Mouse (Mus musculus): ENCODE measurements around the gene Xlr5a.
"Not testable (repeated sequence)": the region's sequence is repeated elsewhere in the genome, so short reads cannot be mapped to it uniquely, and the experiment has no call there.

Xlr5a gene

GRCm38 (mm10) chrX:73292876-73293275 lies at the start of gene Xlr5a, which contains the start of gene Xlr5c:
Gene Xlr5a, minus strand, starts transcription at chrX:73292976.
Gene Xlr5c, minus strand, starts transcription at chrX:73292976.
- DNase-seq (ENCODE audit: low read depth), result not testable (repeated sequence)

DNA sequence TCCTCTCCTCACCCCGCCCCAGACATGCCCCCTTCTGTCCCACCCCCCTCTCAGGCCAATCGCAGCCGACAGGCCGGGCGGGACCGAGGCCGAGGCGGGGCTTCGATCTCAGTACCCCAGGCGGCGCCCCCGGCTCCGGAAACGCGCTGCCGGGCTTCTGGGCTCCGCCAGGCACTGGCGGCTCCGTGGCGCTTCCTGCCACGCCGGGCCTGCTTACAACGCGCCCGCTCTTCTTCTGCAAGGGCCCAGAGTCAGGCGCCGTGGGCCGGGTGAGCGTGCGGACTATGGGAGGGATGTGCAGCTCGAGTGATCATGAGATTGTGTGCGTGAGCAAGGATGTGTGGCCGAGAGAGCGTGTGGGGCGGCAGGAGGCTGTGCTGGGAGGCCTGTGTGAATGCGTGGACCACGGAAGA lies 49.7 kb upstream of the Xlr5a start, which contains the start of gene Zfp275:
Gene Zfp275, plus strand, starts transcription at position 139 of the 413 bp plus-strand sequence.
- peak; percentile 69 for DNase-seq (ENCODE audit: low read depth)

DNA sequence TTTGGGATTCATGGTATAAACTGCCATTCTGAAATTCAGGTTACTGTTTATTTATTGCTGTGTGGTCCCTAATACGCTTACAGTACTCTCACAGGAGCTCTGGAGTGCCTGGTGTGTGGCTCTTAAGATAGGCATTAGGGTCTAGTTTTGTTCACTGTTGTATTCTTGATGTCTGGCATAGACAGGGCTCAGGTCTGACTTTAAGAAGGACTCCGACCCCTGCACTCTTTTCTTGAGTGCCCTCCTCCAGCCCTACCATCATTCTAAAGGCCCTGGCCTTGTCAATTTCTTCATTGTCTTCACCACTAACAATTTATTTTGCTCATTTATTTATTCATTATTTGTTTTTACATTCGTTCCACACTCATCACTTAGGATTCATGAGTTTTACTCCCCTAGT lies 49.3 kb upstream of the Xlr5a start:
- peak; percentile 1 for DNase-seq (ENCODE audit: low read depth)

- peak; percentile 41 for DNase-seq (ENCODE audit: low read depth)
Measured at GRCm38 (mm10) chrX:73341473-73341872, 48.7 kb upstream of the Xlr5a start.

GRCm38 (mm10) chrX:73336740-73337139 lies 44.0 kb upstream of the Xlr5a start, which contains the start of gene Gm45015:
Gene Gm45015, minus strand, starts transcription at chrX:73336840.
- DNase-seq (ENCODE audit: low read depth), result no peak

- no peak for DNase-seq (ENCODE audit: low read depth)
Measured at GRCm38 (mm10) chrX:73333548-73333947, 40.8 kb upstream of the Xlr5a start.

GRCm38 (mm10) chrX:73327215-73327614 lies 34.4 kb upstream of the Xlr5a start:
- no peak for DNase-seq (ENCODE audit: low read depth)

DNA sequence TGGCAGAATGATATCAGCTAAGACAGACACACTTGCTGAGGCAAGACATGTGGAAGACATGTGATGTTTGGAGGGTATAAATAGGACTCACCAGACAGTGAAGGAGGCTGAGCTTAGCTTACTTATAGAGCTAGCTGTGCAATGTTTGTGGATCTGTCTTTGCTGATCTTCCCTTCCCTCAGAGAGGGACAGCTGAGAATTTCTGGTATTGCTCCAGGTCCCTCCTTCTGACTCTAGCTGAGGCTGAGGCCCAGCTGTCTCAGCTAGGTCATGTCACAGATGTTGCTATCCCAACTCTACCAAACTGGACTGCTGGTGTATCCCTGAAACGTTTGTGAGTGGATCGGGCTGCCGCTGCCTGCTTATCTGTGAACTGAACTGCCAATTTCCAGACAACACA lies 28.3 kb upstream of the Xlr5a start:
- DNase-seq (ENCODE audit: low read depth), result no peak

DNA sequence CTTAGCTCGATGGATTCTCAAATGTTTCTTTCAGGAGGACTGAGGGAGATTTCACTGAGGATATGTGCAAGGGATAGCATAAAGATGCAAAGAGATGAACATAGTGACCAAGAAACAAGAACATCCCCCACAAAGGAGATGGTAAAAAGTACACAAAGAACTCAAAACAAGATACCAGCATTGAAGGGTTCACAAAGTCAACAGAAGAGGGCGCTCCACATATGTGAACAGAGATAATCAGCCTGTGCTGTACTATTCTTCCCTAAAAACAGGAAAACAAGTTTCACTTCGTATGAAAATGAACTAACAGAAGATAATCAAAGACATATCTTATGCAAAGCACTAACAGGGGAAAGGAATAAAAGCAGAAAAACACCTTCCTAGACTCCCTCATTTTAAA lies 19.7 kb upstream of the Xlr5a start:
- DNase-seq (ENCODE audit: low read depth), result peak; percentile 54

- DNase-seq (ENCODE audit: low read depth), result not testable (repeated sequence)
Measured at GRCm38 (mm10) chrX:73295745-73296144, 3.0 kb upstream of the Xlr5a start.

DNA sequence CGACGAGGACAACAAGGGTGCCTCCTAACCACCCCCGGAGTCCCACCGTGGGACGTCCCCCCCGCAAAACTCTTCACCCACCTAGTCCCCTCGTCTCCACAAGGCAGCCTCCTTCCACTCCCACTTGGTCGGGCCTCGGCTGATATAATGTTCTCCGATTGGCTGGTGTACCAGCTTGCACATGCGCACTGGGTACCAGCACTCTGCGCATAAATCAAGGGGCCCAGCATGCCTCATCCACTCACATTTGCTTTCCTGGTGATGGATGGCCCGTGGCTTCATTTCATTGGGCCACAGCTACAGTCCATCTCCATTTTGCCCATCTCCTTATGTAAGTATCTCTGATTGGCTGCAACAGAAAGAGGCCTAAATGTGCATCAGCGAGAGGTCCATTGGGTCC lies 27.5 kb downstream of the Xlr5a start, which contains the start of gene Xlr3c:
Gene Xlr3c, minus strand, starts transcription at position 121 of the 400 bp plus-strand sequence.
- not testable (repeated sequence) for DNase-seq (ENCODE audit: low read depth)

DNA sequence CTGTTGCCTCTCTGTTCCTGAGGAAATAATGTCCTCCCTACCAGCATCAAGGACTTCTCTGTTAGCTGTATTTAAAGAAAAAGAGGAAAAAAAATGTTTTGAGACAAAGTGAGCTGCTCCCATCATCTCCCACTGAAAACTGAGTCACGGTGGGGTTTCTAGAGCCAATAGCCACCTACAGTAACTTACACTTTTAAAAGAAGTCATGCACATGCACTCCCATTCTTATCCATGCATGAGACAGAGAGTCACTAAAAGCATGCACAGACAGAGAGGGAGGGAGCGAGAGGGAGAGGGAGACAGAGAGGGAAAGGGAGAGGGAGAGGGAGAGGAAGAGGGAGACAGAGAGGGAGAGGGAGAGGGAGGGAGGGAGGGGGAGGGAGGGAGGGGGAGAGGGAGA lies 30.3 kb downstream of the Xlr5a start:
- not testable (repeated sequence) for DNase-seq (ENCODE audit: low read depth)

DNA sequence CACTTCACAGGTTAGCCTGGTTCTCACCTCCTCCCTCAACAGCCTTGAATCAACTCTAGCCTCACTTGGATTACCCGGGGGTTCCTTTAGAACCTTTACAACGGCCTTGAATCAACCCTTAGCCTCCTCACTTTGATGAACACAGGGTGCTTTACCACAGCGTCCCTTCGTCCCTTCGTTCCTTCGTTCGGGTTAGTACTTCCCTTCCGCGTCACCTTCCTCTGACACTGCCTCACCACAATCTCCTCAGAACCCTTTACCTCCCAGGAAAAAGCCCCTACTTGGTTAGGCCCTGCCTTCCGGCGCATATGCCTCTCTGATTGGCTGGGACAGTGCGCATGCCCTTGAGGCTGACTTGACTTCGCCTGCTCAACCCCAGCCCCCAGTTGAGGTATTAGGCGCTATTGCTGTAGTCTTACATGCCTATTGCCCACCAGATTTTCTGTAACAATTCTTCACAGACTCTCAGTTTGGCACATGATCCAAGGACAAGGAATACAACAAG lies 49.9 kb downstream of the Xlr5a start, which contains the start of gene Xlr4c:
Gene Xlr4c, minus strand, starts transcription at position 310 of the 505 bp plus-strand sequence.
- DNase-seq (ENCODE audit: low read depth), result not testable (repeated sequence)

GRCm38 (mm10) chrX:73229288-73229687 lies 63.5 kb downstream of the Xlr5a start:
- peak; percentile 5 for DNase-seq (ENCODE audit: low read depth)

DNA sequence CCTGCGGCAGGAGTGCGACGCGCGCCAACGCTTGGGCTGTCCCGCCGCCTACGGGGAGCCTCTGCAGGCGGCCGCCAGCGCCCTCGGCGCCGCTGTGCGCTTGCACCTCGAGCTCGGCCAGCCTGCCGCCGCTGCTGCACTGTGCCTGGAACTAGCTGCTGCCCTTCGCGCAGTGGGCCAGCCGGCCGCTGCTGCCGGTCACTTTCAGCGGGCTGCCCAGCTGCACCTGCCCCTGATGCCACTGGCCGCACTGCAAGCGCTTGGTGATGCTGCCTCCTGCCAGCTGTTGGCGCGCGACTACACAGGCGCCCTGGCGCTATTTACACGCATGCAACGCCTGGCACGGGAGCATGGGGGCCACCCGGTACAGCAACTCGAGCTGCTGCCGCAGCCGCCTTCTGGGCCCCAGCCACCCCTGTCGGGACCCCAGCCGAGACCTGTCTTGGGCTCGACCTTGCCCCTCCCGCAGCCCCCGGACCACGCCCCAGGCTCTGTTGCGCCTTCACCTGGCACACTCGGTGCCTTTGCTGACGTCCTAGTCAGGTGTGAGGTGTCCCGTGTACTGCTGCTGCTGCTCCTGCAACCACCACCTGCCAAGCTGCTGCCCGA lies 64.1 kb downstream of the Xlr5a start:
- DNase-seq (ENCODE audit: low read depth), result peak; percentile 64

GRCm38 (mm10) chrX:73227914-73228605 lies 64.7 kb downstream of the Xlr5a start, which contains the start of gene F8a:
Gene F8a, plus strand, starts transcription at chrX:73228291.
- DNase-seq (ENCODE audit: low read depth), result peak; percentile 95

GRCm38 (mm10) chrX:73225365-73225764 lies 67.4 kb downstream of the Xlr5a start:
- DNase-seq (ENCODE audit: low read depth), result no peak

DNA sequence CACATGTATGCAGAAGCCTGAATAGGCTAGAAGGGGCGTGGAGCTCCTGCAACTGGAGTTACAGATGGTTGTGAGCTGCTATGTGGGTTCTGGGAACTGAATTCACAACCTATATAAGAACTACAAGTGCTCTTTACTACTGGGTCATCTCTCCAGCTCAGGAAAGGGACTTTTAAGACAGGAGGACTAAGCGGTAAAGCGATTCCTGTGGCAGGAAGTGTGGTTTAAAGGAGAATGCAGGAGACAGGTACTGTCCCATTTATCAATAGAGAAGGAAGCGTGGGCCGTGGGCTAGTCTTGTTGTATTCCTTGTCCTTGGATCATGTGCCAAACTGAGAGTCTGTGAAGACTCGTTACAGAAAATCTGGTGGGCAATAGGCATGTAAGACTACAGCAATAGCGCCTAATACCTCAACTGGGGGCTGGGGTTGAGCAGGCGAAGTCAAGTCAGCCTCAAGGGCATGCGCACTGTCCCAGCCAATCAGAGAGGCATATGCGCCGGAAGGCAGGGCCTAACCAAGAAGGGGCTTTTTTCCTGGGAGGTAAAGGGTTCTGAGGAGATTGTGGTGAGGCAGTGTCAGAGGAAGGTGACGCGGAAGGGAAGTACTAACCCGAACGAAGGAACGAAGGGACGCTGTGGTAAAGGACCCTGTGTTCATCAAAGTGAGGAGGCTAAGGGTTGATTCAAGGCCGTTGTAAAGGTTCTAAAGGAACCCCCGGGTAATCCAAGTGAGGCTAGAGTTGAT lies 78.8 kb downstream of the Xlr5a start, which contains the start of gene Xlr4b:
Gene Xlr4b, plus strand, starts transcription at position 515 of the 746 bp plus-strand sequence.
- DNase-seq (ENCODE audit: low read depth), result not testable (repeated sequence)

DNA sequence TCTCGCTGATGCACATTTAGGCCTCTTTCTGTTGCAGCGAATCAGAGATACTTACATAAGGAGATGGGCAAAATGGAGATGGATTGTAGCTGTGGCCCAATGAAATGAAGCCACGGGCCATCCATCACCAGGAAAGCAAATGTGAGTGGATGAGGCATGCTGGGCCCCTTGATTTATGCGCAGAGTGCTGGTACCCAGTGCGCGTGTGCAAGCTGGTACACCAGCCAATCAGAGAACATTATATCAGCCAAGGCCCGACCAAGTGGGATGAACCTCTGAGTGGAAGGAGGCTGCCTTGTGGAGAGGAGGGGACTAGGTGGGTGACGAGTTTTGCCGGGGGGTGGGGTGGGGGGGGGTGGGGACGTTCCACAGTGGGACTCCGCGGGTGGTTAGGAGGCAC lies 100.8 kb downstream of the Xlr5a start, which contains the start of gene Xlr3b:
Gene Xlr3b, plus strand, starts transcription at position 274 of the 400 bp plus-strand sequence.
- DNase-seq (ENCODE audit: low read depth), result not testable (repeated sequence)

- not testable (repeated sequence) for DNase-seq (ENCODE audit: low read depth)
Measured at GRCm38 (mm10) chrX:73176889-73177288, 115.9 kb downstream of the Xlr5a start, which contains the start of gene Spin2d. Gene Spin2d, minus strand, starts transcription at chrX:73176989.

DNA sequence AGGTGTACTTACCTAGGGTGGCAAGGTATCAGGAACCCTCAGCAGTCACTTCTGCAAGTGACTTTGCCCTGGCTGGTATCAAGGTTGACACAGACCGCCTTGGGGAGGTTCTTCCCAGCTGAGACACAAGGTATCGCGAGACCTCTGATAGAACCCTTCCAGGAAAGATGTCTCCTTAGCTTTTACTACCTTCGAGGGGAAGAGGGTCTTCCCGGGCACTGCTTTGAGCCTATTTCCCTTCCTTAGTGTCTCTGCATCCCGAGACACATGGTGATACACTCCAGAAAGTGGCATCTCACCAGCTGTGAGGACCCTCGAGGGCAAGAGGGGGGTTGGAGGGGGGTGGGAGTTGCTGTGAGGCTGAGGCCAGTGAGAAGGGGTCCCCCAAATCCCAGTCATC lies 143.4 kb downstream of the Xlr5a start, which contains the start of gene DXBay18:
Gene DXBay18, minus strand, starts transcription at position 101 of the 400 bp plus-strand sequence.
- not testable (repeated sequence) for DNase-seq (ENCODE audit: low read depth)

GRCm38 (mm10) chrX:73148496-73148895 lies 144.3 kb downstream of the Xlr5a start, which contains the start of gene Xlr5b:
Gene Xlr5b, plus strand, starts transcription at chrX:73148796.
- DNase-seq (ENCODE audit: low read depth), result not testable (repeated sequence)

Measured in 416B (cell line).